Mouse (Mus musculus) forelimb bud, embryonic 11.5 days (tissue): ENCODE measurements at regions not wholly inside any gene's neighbourhood (a gene's known extent, or its start where the extent isn't known, plus 50 kb on each side); places are given as distances from the start of the nearest gene placed in this dataset.

Source experiments
- DNase-seq: peaks from one replicate; pipeline ENCODE4 v3.0.0-alpha.2; 2012; ENCODE audit warnings: low read depth, low spot score

- DNase-seq, result no peak
Observed at GRCm38 (mm10) chr6:18674584-18675250, 160.1 kb upstream of the Cttnbp2 start.

- no peak for DNase-seq
Observed at GRCm38 (mm10) chr6:18677131-18677530, 162.5 kb upstream of the Cttnbp2 start.

- DNase-seq, result no peak
Observed at GRCm38 (mm10) chr6:18680712-18681111, 166.1 kb upstream of the Cttnbp2 start.

GRCm38 (mm10) chr6:18682043-18682442 is 166.3 kb upstream of the Lsm8 start:
- peak; percentile 12 for DNase-seq

GRCm38 (mm10) chr6:18688652-18689348 is 159.6 kb upstream of the Lsm8 start:
- no peak for DNase-seq

GRCm38 (mm10) chr6:18697536-18697935 is 150.8 kb upstream of the Lsm8 start:
- DNase-seq, result no peak

GRCm38 (mm10) chr6:18698989-18699728 is 149.2 kb upstream of the Lsm8 start:
- DNase-seq, result peak; percentile 27

- peak; percentile 48 for DNase-seq
Observed at GRCm38 (mm10) chr6:18699729-18700386, 148.5 kb upstream of the Lsm8 start.

- no peak for DNase-seq
Observed at GRCm38 (mm10) chr6:18710763-18711162, 137.6 kb upstream of the Lsm8 start.

GRCm38 (mm10) chr6:18748859-18749258 is 99.5 kb upstream of the Lsm8 start:
- peak; percentile 51 for DNase-seq

- no peak for DNase-seq
Observed at GRCm38 (mm10) chr6:18764536-18764935, 83.8 kb upstream of the Lsm8 start.

- DNase-seq, result no peak
Observed at GRCm38 (mm10) chr6:18795390-18795789, 53.0 kb upstream of the Lsm8 start.

- no peak for DNase-seq
Observed at GRCm38 (mm10) chr6:18795847-18796246, 52.5 kb upstream of the Lsm8 start.

- no peak for DNase-seq
Observed at GRCm38 (mm10) chr6:18796540-18796939, 51.8 kb upstream of the Lsm8 start.
